Mouse (Mus musculus): Measurements from ENCODE around the gene Fstl4.

Gene Fstl4

DNA sequence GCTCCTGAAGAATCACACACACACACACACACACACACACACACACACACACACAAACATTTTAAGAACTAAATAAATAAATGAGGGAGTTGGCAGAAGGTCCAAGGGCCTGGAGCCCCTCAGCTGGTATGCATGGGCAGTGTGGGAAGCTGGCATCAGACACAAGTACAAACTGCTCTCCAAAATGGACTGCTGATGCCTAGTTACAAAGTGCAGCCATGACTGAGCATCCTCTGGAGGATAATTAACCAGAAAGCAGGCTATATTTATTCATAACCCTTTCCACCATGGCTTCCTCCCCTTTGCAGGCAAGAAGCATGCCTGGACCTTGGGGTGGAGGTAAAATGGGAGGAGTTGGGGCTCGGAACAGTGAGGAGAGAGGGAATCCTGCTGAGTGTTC lies 356.8 kb downstream of the Fstl4 start:
- in situ Hi-C loops (cut with MboI; ENCODE audit: unreplicated experiment in 2 of 2) = no loop called here

DNA sequence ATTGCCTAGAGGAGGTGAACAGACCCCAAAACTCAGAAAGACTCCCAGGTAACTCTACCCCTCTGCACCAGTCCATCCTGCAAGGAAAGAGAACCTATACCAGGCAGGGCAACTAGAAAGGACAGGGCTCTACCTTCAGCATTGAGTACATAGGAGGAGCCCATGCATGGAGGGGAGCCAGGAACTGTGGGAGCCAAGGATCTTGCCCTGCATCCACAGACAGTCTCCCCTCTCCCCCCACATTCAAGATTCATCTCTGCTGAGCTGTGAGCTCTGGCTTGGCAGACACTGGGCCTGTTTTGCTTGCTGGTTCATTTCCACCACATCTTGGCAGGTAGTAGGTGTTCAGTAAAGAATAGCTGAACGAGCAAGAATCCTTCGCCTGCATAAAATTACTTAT lies 360.4 kb downstream of the Fstl4 start:
- in situ Hi-C loops (cut with MboI; ENCODE audit: unreplicated experiment in 2 of 2) = no loop called here

DNA sequence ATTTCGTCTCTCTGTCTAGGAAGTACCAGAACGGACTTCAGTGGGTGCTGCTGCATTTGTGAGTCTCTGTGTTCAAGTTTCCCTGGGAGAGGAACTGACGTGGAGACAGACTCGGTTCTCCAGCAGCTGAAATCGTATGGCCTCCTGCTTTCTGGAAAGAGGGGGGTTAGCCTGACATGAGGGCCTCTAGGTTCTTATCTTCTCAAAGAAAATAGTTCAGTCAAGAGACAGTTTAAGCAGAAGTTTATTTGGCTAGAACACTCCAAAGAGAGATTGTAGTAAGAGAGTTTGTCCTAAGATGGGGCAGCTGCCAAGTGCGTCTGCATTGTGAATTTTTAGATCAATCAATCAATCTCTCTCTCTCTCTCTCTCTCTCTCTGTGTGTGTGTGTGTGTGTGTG lies 362.2 kb downstream of the Fstl4 start:
- in situ Hi-C loops (cut with MboI; ENCODE audit: unreplicated experiment in 2 of 2) = no loop called here

DNA sequence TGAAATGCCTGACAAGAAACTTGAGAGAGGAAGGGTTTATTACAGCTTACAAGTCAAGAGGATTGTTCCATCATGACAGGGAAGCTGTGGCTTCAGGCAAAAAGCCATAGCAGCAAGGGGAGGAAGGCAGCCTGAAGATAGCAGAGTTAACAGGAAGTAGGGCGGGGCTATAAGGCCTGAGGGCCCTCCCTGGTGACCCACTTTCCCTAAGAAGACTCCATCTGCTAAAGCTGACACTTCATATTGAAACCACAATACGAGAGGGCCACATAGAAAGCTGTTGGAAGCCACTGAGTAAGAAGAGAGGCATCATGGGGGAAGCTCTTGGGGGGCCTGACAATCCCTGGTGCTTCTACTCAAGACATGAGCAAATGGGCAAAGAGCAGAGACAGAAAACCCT lies 364.2 kb downstream of the Fstl4 start:
- in situ Hi-C loops (cut with MboI; ENCODE audit: unreplicated experiment in 2 of 2) = no loop called here

DNA sequence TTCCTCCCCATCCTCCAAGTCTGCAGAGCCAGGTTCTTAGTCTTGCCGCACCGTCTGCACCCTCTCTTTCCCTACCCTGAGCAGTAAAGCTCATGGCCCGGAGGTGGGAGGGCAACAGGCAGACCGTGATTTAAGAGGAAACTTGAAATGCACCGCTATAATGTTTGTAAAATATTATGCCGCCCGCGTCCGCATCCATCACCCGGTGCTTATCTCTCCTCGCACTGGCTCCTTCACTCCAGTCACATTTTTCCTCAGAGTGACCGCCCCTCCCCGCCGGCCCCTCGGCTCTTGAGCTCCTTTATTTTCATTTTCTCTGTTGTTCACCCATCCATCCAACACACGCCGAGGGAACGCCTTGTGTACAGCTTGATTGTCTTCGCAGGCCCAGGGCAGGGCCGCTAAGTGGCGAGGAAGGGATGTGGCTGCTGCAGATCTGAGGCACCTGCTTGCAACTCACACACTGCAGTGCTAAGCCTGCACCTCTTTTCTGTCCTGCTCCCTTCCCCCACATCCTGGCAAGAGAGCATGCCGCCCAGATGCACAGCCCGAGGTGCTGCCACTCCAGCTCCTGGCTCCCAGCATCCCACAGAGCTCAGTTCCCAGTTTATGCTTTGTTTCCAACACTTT lies 368.1 kb downstream of the Fstl4 start:
- in situ Hi-C loops (cut with MboI; ENCODE audit: unreplicated experiment in 2 of 2) = no loop called here

DNA sequence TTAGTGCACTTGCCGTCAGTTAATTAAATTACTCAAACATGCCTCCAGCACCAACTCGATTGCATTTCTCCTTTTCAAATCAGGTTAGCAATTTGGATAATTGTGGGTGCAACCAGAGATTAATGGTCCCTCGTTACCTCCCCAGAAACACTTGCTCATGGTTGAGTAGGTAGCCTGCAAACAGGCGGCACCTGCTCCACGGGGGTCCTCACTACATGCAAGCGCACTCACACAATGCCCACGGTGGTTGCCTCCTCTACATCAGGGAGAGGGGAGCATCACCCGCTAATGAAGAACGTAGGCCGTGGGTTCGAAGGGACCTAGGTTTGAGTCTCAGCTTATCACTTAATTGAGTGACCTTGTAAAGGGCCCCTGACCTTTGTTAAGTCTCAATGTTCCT lies 371.9 kb downstream of the Fstl4 start:
- in situ Hi-C loops (cut with MboI; ENCODE audit: unreplicated experiment in 2 of 2) = no loop called here

DNA sequence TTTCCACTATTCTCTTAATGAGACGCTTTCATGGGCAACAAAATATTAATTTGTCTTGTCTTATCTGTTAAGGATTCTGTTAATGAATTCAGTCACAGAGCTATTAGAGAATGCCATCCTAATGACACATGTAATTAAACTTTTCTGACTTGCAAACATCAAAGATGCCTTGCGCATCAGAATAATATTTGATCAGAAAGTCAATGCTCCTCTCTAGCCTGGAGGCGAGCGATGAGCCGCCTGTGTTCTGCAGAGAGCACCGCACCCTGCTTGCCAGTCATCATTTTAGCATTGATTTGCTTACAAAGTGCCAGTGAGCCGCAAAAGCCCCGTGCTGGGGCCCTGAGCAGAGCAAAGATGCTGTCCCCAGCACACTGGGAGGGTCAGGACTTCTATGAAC lies 372.9 kb downstream of the Fstl4 start:
- in situ Hi-C loops (cut with MboI; ENCODE audit: unreplicated experiment in 2 of 2) = no loop called here

DNA sequence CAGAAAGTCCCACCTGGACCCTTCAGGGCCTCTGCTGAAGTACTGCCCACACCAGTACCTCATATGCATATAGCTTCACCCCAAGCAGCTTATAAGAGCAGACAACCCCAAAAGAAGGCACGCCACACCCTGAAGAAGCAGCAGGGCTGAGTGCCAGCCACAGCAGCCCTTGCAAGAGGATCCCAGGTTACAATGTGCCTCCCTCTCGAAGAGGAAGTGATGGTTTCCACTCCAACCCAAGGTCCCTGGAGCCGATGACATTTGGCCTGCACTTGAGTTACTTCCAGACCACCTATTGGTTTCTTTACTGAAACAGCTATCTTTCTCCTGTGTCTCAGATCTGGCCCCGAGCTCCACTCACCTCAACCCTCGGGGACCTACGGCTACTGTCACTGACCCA lies 373.8 kb downstream of the Fstl4 start:
- in situ Hi-C loops (cut with MboI; ENCODE audit: unreplicated experiment in 2 of 2) = no loop called here

DNA sequence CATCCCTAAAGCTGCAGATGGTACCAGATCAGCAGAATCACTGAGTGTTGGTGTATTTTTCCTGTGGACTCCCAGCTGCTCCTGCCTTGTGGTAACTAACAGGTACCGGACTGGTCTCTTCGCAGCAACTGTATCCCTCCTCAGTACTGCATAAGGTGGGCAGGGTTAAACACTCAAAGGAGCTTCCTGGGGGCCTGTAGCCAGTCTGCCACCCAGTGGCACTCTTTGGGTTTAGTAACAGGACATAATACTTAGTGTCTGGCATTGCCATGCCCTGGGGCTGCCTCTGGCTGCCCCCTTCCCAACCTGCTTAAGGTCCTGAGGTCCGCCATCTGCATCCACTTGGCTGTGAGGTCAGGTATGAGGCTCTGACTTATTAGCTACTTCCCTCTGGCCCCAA lies 375.2 kb downstream of the Fstl4 start:
- in situ Hi-C loops (cut with MboI; ENCODE audit: unreplicated experiment in 2 of 2) = no loop called here

DNA sequence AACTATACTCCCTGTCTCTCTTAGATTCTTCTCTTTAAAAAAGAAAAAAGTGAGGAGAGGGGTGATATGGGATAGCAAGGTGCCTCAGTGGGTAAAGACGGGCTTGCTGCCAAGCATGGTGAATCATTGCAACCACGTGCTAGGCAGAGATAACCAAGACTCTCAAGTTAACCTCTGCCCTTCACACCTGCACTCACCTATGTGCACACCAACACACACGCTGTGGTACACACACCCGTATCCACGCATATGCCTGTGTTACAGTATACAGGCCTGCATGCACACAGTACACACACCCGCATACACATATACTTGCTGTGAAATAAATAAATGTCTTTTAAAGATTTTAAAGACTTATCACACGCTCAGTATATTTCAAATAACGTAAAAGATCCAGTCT lies 375.8 kb downstream of the Fstl4 start:
- in situ Hi-C loops (cut with MboI; ENCODE audit: unreplicated experiment in 2 of 2) = no loop called here

DNA sequence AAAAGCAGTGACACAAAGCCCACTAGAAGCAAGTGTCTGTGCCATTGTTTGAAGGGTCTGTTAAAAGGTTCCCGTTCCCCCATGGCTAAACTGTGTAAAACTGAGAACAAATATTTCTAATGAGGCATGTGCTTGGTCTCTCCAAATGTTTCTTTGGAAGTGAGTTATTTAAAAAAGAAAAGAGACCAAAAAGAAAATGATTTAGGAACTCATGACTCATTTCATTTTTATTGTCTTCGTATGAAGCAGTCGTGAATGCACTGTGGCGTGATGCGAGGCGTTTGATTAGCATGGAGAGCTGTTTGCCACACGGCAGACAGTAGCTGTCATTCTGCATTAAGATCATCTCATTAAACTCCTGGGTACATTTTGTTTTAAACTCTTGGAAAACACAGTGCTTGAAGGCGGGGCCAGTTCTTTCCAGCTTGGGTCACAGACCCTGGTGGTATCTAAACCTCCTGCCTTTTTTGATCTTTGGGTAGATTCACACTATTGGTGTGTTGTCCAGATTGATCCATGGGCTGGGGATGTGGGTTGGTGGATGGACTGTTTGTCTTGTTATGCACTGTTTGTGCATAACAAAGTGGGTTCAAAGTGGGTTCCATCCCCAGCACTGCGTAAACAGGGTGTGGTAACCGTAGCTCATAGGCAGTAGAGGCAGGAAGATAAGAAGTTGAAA lies 376.4 kb downstream of the Fstl4 start:
- in situ Hi-C loops (cut with MboI; ENCODE audit: unreplicated experiment in 2 of 2) = no loop called here

DNA sequence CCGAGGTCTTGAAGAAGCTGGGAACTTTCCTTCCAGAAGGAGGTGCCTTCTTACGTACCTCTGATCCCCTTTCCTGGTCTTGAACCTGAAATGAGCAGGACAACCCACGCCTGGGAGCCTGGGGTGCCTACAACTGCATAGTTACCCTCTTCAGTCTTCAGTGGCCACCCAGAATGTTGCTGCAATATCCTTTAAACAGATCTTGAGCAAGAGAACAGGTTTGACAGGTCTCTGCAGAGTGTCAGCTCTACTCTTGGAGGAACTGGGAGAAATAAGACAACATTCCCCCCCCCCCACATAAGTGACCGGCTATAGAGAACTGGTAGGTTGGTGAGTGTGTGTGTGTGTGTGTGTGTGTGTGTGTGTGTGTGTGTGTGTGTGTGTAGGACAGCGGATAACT lies 379.1 kb downstream of the Fstl4 start:
- in situ Hi-C loops (cut with MboI; ENCODE audit: unreplicated experiment in 2 of 2) = no loop called here

DNA sequence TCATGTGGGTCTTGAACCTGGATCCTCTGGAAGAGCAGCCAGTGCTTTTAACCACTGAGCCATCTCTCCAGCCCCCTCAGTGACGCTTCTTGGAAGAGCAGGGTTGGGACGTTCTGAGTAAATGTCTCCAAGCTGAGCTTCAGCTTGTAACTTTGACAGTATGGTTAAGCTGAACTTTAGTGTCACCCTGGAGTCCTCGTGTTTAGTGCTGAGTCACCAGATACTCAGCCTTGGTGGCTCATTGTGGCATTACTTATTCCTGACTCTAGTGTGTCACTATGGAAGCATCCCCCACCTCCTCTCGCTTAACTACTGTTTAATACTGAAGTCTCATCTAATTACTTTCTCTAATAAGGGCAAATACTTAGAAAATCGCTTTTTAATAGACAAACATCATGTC lies 380.1 kb downstream of the Fstl4 start:
- in situ Hi-C loops (cut with MboI; ENCODE audit: unreplicated experiment in 2 of 2) = no loop called here

DNA sequence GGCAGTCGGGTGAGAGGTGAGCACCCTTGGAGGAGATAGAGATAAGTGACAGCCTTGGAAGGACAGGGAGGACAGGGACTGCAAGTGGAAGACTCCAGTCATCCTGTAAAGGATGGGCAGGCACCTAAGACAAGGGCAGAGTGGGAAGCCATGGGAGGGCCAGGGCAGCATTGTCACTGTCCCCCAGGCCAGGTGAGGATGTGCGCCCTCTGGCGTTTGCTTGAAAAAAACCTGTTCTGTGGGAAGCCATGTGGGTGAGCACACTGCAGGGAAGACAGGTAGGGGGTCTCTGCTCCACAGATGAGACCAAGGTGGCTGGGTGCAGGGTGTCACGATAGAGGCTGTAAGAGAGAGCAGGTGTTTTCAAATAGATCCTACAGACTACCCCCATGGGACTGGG lies 381.9 kb downstream of the Fstl4 start:
- in situ Hi-C loops (cut with MboI; ENCODE audit: unreplicated experiment in 2 of 2) = no loop called here

DNA sequence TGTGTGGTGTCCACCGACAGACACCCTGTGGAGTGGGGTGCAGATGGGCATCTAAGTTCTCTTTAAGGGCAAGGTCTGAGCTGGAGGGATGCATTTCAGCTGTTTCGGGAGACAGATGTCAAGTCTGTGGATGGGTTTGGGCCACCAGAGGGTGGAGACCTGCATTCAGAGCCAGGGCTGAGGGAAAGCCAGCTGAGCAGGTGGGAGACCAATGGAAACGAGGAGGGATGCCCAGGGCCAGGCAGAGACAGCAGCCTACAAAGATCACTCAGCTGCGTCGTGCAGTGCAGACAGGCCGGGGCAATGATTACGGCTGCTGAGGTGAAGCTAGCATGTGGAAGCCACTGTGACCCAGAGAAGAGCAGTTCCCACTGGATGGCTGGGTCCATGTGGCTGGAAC lies 392.0 kb downstream of the Fstl4 start:
- in situ Hi-C loops (cut with MboI; ENCODE audit: unreplicated experiment in 2 of 2) = no loop called here

DNA sequence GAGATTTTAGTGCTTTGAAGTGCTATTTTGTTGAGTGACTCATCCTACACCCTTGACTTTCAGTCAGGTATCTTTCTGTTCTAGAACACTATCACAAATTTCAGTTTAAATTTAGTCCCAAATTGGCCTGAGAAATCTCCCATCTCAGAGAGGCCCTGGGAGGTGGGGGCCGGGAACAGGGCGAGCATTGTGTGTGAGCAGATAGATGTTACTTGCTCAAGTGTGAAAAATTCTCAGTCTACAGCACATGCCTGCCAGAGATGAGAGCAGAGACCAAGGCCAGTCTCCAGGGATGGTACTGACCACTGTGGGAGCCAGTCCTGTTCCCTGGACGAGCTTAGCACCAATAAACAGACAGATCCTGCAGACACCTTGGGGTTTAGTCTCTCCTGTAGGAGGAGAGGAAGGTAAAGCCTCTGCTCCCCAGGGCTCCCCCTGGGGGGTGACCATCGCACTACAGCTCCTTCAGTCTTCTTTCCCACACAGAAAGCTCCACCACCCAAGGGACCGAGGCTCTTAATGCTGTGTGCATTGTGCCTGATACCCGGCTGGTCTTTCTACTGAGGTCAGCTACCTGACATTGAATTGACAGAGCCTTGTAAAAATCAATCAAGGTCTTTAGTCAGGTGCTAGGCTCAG lies 393.3 kb downstream of the Fstl4 start:
- in situ Hi-C loops (cut with MboI; ENCODE audit: unreplicated experiment in 2 of 2) = no loop called here

DNA sequence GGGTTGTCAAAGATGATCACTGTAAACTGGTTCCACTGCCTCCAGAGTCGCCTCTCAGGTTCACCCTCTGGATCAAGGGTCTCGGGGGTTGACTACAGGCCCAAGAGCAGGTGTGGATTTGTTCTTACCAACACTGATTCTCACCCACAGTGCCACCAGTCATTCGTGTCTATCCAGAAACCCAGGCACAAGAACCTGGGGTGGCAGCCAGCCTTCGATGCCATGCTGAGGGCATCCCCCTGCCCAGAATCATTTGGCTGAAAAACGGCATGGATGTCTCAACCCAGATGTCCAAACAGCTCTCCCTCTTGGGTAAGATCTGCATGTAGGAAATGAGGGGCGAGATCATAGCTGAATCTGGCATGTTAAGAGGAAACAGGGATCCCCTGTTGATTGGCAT lies 398.0 kb downstream of the Fstl4 start:
- in situ Hi-C loops (cut with MboI; ENCODE audit: unreplicated experiment in 2 of 2) = no loop called here

DNA sequence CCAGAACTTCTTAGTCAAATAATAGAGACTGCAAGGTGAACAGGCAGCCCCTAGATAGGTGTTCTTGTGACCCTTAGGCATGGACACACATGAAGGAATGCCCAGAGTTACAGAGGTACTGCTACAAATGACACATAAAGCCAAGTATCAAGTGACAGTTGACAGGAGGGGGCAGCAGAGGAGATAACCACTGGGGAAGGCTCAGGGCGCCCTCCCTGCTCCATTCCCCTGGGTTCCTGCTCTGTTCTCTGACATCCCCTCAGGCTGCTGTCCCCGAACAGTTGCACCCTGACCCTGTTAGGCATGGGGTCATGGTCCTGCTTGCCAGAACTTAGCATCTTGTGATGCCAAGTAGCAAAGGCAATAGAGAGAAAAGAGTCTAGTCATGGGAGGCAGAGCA lies 402.0 kb downstream of the Fstl4 start:
- in situ Hi-C loops (cut with MboI; ENCODE audit: unreplicated experiment in 2 of 2) = no loop called here

DNA sequence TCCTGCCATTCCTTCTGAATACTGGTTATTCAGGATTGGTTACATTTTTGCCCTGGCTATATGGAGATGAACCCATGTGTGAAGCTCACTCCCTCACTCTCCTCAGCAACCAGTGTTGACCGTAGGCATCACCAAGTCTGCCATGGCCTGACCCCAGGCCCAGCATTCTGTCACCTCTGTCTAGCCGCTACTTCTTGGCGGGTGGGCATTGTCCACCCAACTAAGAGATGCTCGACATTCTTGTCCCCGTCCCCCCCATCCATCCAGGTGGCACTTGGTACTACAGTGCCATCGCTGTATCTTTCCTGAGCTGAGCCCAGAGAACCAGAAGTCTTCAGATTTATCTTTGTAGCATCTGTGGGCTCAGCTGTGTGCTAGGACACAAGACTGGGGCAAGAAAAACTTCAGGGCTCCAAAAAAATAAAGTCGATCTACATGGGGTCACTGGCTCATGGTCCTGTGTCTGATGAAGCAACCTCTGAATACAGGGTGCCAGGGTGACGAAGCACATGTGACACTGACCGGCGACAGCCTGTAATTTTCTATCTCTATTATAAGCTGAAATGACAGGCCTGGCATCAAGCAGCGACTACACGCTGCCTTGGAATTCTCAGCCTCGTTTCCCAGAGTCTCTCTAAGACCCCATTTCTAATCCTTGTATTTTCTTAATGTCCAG lies 417.9 kb downstream of the Fstl4 start:
- in situ Hi-C loops (cut with MboI; ENCODE audit: unreplicated experiment in 2 of 2) = no loop called here

DNA sequence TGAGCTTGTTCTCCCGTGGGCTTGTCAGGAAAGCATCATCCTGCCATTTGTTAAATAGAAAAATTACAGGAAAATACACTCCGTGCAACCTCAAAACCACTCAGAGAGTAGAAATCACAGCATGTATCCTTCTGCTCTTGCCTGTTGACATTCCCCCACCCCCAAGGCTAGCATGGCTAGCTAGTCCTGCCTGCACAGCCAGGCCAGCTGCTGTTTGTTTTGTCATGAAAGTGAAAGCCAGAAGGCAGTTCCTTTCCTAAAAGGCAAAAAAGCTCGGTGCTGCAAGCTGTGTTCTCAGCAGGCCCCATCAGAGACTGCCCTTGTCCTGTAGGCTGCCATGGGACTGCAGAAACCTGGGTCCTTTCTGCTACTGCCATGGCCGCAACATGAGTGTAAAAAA lies 418.4 kb downstream of the Fstl4 start:
- in situ Hi-C loops (cut with MboI; ENCODE audit: unreplicated experiment in 2 of 2) = no loop called here

DNA sequence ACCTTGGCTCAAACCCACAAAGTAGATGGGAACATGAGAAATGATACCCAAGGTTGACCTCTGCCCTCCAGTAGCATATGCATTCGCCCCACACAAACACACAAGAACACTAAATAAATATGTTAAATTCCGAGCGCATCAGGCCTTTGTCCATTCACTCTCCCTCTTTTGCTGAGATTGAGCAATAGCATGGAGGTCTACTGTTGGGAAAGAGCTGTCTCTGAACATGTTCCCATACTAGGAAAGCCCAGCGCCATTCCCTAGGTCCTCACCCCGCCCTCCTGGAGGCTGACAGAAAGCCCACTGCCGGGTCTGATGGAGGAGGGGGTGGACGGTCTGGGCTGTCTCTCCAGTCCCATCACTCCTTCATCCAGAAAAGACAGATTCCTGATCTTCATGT lies 419.6 kb downstream of the Fstl4 start:
- in situ Hi-C loops (cut with MboI; ENCODE audit: unreplicated experiment in 2 of 2) = no loop called here

DNA sequence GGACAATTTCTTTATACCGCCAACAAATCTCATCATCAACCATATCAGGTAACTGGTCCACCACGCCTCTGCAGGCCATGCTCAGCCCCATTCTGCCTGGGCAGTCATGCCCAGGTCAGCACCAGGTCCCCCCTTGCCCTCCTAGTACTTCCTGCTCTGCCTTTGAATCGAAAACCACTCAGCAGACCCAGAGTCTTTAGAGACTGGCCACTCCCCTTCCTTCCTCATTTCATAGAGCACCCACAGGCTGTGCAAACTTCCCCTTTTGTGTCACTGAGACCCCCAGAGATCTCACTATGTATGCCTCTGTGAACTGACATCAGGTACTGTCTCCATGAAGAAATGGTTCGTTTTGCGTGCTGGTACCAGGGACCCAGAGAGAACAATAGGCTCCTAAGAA lies 420.3 kb downstream of the Fstl4 start:
- in situ Hi-C loops (cut with MboI; ENCODE audit: unreplicated experiment in 2 of 2) = no loop called here
